Mouse (Mus musculus): ENCODE results near the gene Tep1. TPM values are rescaled to one million over a fixed set of nuclear protein-coding genes. Genes with fewer than 3 reads are reported as not detected.
"Not testable (repeated sequence)": the region's sequence is repeated elsewhere in the genome, so short reads cannot be mapped to it uniquely, and the experiment has no call there.

Tep1 gene
- total RNA-seq, 1 experiment from 2014 or later, result 19.3 TPM

GRCm38 (mm10) chr14:50870805-50871143 is 414 bp upstream of the Tep1 start:
- ATAC-seq (replicated peaks; ENCODE audit: low read depth, poor library complexity, severe bottlenecking), result peak; percentile 46; the same call in 1 of the 2 replicates

GRCm38 (mm10) chr14:50868656-50869055 is 1.7 kb downstream of the Tep1 start:
- ATAC-seq (replicated peaks; ENCODE audit: low read depth, poor library complexity, severe bottlenecking), result no peak

DNA sequence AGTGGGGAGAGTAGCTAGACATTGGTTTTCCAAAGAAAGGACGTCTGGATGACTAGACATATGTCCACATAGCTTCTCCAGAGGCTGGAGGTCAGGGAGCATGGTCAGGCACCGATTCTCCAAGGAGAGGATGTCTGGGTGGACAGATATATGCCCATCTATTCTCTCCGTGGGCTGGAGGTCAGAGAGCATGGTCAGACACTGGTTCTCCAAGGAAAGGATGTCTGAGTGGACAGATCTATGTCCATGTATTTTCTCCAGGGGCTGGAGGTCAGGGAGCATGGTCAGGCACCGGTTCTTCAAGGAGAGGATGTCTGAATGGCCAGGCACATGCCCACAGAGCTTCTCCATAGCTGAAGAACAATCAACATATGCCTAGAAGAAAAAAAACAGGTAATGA is 2.1 kb downstream of the Tep1 start:
- no peak for ATAC-seq (replicated peaks; ENCODE audit: low read depth, poor library complexity, severe bottlenecking)

- ATAC-seq (replicated peaks; ENCODE audit: low read depth, poor library complexity, severe bottlenecking), result no peak
These were observed 3.4 kb downstream of the Tep1 start for GRCm38 (mm10) chr14:50866966-50867365.

DNA sequence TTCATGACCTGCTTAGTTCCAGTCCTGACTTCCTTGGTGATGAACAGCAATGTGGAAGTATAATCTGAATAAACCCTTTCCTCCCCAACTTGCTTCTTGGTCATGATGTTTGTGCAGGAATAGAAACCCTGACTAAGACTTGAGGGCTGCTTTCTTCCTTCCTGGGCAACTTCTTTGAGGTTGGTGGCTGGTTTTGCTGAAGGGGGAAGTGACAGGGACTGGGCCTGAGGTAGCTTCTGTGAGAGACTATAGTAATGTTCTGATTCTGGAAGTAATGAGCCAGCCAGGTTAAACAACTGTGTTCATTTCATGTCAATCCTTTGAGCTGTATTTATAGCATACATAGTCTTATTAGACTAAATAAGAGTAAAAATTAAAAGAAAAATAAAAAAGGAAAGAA is 5.4 kb downstream of the Tep1 start:
- peak; percentile 83 for ATAC-seq (replicated peaks; ENCODE audit: low read depth, poor library complexity, severe bottlenecking)

GRCm38 (mm10) chr14:50862641-50863040 is 7.7 kb downstream of the Tep1 start:
- ATAC-seq (replicated peaks; ENCODE audit: low read depth, poor library complexity, severe bottlenecking), result no peak

- no peak for ATAC-seq (replicated peaks; ENCODE audit: low read depth, poor library complexity, severe bottlenecking)
These were observed 14.6 kb downstream of the Tep1 start for GRCm38 (mm10) chr14:50855788-50856187.

DNA sequence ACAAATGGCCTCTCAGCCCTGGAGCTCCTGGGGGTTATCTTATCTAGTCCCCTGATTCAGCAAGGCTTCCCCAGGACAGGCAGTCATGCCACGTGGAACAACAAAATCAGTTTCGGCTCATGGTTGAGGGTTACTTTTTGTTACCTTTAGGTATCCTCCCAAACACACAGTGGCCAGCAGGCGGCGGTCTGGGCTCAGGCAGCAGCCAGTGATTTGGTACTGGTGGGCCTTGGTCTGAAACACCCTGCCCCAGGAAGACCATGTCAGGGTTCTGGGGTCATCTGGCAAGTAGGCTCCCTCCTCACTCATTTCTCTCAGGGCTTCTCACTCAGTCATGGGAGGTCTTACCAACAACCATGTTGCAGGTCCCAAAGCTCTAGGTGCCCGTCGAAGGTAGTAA is 33.1 kb downstream of the Tep1 start:
- no peak for ATAC-seq (replicated peaks; ENCODE audit: low read depth, poor library complexity, severe bottlenecking)

DNA sequence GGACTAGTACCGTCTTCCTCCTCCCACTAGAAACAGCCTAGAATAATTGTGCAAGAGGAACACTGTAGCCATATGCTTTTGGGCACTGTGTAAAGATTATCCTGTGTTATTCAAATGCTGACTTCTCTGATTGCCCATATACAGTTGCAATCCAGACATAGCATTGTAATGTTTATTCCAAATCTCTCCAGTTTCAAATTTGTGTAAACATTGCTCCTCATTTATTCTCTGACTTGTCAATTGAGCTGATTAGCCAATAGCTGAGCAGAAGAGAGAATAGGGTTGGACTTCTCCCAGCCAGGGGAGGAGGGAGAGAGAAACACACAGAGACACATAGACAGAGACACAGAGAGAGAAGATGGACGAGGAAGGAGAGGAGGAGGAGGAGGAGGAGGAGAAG is 35.9 kb downstream of the Tep1 start:
- ATAC-seq (replicated peaks; ENCODE audit: low read depth, poor library complexity, severe bottlenecking), result no peak

- ATAC-seq (replicated peaks; ENCODE audit: low read depth, poor library complexity, severe bottlenecking), result peak; percentile 94
These were observed 36.4 kb downstream of the Tep1 start for GRCm38 (mm10) chr14:50833964-50834363.

- ATAC-seq (replicated peaks; ENCODE audit: low read depth, poor library complexity, severe bottlenecking), result peak; percentile 17
These were observed 40.5 kb downstream of the Tep1 start for GRCm38 (mm10) chr14:50829878-50830277.

GRCm38 (mm10) chr14:50826579-50826978 is 43.8 kb downstream of the Tep1 start:
- no peak for ATAC-seq (replicated peaks; ENCODE audit: low read depth, poor library complexity, severe bottlenecking)

DNA sequence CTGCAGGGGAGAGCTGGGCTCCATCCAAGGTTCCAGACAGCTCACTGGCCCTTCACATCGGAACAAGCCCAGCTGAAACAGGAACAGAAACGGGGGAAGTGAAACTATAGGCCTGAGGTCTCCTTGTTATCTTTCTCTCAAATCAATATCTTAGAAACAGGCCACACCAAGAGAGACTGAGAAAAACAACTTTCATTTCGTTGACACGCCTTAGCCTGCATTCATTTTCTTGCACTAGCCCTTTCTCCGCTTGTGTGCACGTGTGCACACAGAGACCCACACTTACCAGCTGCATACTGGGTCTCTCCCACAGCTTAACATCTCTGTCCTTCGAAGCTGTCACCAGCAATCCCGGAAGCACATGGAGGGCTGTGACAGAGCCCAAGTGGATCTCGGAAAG is 46.1 kb downstream of the Tep1 start:
- peak; percentile 92 for ATAC-seq (replicated peaks; ENCODE audit: low read depth, poor library complexity, severe bottlenecking)

DNA sequence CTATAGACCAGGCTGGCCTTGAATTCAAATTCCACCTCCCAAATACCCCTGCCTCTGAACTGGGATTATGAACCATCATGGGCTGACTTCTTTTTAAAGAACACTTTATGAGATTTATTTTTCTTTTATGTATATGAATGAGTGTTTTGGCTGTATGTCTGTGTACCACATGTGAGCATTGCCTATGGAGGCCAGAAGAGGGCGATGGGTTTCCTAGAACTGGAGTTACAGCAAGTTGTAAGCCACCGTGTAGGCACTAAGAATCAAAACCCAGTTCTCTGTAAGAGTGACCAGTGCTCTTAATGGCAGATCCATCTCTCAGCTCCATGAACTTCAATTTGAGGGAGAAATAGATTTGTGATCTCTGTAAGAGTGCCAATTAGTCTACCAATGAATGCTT is 47.1 kb downstream of the Tep1 start:
- no peak for ATAC-seq (replicated peaks; ENCODE audit: low read depth, poor library complexity, severe bottlenecking)

- ATAC-seq (replicated peaks; ENCODE audit: low read depth, poor library complexity, severe bottlenecking), result no peak
These were observed 57.3 kb downstream of the Tep1 start for GRCm38 (mm10) chr14:50813060-50813459.

DNA sequence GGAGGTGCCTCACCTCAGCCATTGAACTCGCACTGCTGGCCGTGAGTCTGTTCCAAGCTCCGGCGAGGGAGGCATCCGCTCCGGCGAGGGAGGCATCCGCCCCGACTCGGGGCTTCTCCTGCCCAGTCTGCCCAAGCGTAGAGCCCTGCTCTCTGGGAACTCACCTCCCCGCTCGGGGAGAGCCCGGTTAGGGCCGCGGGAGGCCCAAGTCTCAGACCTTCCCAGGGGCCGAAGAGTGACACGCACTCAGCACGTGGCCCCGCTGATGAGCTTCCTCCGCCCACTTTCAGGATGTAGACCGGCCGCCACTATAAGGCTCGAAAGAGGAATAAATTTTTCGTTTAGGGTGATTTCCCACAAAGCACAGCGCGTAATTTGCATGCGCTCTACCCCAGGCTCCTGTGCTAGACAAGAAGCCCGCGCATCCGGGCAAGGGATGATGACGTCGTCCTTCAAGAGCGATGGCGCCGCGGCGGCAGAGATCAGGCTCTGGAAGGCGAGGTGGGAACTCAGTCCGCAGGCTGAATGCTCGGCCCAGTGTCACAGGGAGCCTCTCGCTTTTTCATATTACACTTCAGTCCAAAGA is 62.8 kb downstream of the Tep1 start, which contains the start of the genes Ccnb1ip1 and Parp2:
Gene Ccnb1ip1 (minus strand): TSS at position 246 of the 586 bp plus-strand sequence.
Gene Parp2 (plus strand): TSS at position 355 of the 586 bp plus-strand sequence.
- peak; percentile 94 for ATAC-seq (replicated peaks; ENCODE audit: low read depth, poor library complexity, severe bottlenecking)

DNA sequence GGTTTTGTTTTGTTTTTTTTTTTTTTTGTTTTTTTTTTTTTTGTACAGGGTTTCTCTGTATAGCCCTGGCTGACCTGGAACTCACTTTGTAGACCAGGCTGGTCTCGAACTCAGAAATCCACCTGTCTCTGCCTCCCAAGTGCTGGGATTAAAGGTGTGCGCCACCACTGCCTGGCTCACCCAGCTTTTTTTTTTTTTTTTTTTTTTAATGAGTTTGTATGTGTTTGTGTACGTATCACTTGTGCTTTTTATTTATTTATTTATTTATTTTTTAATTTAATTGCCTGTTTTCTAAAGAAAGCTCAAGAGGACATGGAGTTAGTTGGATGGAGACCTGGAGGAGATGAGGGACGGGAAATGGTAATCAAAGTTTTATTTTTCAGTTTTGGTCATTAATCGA is 63.9 kb downstream of the Tep1 start:
- not testable (repeated sequence) for ATAC-seq (replicated peaks; ENCODE audit: low read depth, poor library complexity, severe bottlenecking)

DNA sequence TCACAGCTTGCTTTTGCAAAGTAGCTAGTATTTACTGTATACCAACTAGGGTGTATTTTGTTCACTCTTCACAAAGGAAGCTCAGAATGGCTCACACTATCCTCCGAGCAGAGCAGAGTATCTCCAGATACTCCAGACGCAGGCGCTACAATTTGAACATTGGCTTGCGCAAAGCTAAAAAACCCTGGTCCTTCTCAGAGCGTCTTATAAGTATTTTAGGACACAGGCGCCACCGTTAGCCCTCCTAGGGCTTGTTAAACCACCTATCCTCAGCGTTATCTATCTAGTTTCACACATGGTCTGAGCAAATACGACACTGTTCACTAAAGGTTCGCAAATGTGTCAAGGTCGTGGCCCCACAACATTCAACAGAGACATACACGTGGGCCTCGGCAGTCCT is 65.7 kb downstream of the Tep1 start:
- no peak for ATAC-seq (replicated peaks; ENCODE audit: low read depth, poor library complexity, severe bottlenecking)

DNA sequence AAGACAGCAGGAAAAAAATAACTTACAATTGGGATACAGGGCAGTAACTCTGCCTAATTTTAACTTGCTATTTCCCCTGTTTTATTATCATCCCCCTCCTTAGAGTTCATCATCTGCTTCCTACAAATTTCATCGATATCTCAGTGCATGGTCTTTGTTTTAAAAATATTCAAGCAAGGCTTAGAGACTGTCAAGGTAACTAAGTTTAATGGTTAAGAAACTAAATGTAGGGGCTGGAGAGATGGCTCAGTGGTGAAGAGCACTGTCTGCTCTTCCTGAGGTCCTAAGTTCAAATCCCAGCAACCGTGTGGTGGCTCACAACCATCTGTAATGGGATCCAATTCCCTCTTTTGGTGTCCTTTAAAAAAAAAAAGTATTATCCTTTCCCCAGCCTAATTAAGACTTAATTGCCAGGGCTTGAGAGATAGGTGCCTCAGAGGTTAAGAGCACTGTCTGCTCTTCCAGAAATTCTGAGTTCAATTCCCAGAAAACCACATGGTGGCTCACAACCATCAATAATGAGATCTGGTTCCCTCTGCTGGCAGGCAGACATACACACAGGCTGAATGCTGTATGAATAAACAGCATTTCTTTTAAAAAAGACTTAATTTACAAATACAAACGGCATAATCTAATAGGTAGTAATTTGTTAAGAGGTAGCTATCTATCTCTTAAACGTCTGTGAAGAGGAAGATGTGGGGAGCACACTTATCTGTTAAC is 67.4 kb downstream of the Tep1 start:
- ATAC-seq (replicated peaks; ENCODE audit: low read depth, poor library complexity, severe bottlenecking), result no peak

DNA sequence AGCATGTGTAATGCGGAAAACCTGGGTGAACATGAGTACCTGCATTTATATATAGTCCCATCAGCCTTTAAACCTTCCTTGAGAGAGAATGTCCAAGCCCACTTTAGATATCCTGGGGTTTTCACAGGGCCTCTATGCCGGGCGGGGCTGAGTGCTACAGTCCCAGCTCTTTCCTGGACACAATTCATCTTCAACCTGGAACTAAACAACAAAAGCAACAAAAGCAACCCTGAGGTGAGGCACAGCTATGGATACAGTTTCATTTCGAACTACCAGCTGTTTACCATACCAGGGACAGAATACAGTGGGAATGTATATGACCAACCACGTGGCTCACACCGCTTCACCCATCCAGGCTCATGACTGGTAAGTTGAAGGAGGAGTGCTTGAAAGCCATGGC is 67.9 kb downstream of the Tep1 start:
- no peak for ATAC-seq (replicated peaks; ENCODE audit: low read depth, poor library complexity, severe bottlenecking)

DNA sequence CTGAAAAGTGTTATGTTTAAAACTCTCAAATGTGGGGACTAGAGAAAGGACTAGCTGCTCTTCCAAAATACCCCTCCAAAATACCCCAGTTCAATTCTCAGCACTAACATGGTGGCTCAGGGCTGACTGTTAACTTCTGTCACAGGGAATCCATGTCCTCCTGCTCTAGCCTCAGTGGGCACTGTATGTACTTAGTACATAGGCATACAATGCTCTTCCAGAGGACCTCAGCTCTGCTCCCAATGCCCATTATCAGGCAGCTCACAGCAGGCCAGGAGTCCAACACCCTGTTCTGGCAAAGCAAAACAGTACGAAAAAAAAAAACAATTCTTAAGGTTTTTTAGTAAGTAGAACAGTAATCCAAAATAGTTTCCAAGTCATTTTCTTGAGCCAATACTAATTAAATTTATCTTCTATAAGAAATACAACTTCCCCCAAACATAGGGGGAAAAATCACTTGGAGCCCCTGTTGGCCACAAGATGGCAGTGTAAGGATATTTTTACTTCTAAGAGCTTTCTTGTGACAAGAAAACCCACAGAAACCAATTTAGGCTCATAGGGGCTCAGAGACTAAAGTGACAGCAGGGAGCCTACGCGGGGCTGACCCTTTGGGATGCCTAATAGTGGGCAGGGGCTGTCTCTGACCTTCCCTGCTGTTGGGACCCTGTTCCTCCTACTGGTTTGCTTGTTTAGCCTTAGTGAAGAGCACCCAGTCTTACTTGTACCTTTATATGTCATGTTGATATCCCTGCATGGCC is 70.7 kb downstream of the Tep1 start:
- ATAC-seq (replicated peaks; ENCODE audit: low read depth, poor library complexity, severe bottlenecking), result peak; percentile 87
